Mouse (Mus musculus): ENCODE data around the gene Mefv.

Mefv gene

GRCm38 (mm10) chr16:3717980-3718379 is at the start of gene Mefv:
Gene Mefv, minus strand, starts transcription at chr16:3718097.
- DNase-seq, result no peak

- DNase-seq, result no peak
These were observed 31.1 kb upstream of the Mefv start for GRCm38 (mm10) chr16:3748976-3749375.

DNA sequence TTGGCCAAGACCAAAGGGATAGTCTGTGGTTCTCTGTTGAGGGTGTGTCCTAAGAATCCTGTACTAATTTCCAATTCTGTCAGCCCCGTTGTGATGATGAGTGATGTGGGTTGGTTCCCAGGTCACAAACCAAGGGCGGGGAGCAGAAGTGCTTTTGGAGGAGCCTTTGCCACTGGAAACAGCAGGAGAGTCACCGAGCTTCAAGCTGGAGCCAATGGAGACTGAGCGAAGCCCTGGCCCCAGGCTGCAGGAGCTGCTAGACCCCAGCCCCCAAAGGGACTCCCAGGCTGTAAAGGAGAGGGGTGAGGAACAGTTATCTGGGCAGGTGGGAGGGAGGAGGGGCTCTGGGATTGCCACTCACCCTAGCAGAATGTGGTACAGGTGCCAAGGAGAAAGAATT is 27.8 kb upstream of the Mefv start:
- peak; percentile 51 for DNase-seq

DNA sequence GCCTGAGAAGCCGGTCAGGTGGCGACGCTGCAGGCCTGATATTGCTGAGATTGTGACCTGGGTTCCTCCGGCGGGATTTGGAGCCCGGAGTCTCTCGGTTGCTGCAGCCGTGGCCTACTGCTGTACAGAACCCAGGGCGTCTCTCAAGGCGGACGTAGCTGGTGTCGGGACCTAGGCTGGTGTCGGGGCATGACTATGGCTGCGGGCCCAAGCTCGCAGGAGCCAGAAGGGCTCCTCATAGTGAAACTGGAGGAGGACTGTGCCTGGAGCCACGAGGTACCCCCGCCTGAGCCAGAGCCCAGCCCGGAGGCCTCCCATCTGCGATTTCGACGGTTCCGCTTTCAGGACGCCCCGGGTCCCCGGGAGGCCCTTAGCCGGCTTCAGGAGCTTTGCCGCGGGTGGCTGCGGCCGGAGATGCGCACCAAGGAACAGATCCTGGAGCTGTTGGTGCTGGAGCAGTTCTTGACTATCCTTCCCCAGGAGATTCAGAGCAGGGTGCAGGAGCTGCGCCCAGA is 26.3 kb upstream of the Mefv start:
- DNase-seq, result no peak

- peak; percentile 96 for DNase-seq
These were observed 25.7 kb upstream of the Mefv start, which contains the start of gene Zfp263 for GRCm38 (mm10) chr16:3743503-3744185. Gene Zfp263, plus strand, starts transcription at chr16:3744093.

DNA sequence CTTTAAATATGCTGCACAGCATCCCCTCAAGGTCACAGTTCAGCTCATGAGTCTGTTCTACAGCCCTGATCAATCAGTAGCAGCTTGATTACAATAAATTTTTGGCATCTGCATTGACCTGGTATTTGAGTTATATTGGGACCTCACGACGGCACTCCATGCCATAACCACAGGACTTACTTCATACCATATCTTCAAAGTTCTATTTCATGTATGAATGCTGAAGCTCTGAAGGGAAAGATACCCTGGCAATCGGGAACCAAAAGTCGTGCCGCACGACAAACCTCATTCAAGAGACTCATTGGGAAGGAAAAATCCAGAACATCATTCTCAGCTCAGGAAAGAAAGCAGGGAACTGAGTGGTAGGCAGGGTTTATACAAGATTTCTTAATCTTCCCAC is 24.6 kb upstream of the Mefv start:
- peak; percentile 41 for DNase-seq

DNA sequence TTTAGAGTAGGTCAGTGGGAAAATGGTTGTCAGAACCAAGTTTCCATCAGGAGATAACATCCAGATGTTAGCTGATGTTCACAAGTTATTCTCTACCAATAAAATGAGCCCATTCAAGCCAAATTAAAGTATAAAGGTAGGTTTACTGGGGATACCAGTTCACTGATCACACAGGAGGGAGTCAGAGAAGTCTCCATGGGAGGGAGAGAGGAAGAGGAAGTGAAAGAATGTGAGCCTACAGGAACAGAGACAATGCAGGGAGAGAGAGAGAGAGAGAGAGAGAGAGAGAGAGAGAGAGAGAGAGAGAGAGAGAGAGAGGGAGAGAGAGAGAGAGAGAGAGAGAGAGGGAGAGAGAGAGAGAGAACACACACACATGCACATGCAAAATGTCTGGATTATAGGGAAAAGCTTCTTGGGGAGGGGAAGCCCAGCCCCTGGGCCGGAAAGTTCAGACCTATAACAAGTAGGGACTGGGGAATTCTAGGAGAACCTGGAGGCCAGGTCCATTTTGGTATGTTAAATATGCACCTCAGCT is 15.4 kb upstream of the Mefv start:
- no peak for DNase-seq

GRCm38 (mm10) chr16:3732612-3733011 is 14.7 kb upstream of the Mefv start:
- no peak for DNase-seq

DNA sequence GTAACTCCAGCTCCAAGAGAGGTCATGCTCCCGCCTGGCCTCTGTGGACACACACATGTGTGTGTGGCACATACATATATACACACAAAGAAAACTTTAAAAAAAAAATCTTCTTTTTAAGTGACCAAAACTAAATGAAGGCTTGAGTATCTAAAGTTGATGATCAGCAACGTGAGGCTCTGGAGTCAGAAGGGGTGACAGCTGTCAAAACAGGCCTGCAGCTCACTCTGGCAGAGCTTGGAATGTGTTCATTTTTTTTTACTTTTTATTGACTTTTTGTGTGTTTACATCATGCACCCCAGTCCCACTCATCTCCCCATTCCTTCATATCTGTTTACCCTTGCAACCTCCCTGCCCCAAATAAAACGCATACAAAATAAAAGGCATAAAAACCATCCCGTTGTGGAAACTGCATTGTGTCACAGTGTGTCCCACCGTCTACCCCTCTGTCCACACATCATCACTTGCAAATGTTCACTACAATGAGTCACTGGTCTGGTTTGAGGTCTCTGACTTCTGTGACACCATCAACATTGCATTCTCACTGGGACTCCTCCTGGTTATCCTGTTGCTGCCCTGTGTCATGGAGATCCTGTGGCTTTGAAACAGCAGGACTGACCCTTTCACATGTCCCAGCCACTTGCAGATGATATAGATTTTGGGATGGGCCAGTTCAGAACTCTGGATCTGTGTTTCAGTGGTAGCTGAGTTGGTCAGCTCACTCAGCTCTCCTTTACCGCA is 10.3 kb upstream of the Mefv start:
- no peak for DNase-seq

- no peak for DNase-seq
These were observed 5.3 kb upstream of the Mefv start for GRCm38 (mm10) chr16:3723231-3723630.

GRCm38 (mm10) chr16:3714731-3715130 is 3.2 kb downstream of the Mefv start:
- no peak for DNase-seq

DNA sequence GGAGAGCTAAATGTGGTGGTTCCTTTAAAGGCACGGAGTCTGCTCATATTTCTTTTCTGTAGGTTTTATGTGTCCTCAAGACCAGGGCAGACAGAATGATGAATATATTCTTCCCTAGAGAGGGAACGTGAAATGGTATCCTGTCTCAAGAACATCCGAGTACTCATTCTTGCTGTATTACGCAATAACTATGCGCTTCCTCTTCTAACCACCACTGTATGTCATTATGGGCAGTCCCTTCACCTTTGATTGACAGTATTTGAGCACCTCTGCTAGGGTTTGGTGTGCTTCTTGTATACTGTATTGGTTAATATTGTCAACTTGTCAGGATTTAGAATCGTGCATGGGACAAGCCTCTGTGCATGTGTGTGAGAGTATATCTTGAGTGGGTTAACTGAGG is 11.2 kb downstream of the Mefv start:
- DNase-seq, result no peak

DNA sequence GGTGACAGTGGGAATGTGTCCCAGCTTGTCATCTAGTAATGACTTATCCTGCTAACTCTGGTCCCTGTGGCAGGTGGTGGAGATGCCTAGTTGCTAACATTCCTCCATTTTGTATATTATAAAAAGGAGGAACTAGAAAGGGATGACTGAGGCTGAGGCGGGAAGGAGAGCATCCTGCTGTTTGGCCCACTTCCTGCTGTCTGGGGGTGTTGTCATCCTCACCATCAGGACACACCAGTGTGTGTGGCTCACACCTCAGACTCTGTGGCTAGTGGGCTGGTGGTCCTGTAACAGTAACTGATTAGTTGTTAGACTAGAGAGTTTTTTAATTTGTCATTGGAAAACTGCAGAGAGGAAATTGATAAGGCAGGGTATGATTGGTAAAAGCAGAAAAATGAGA is 17.0 kb downstream of the Mefv start:
- no peak for DNase-seq

- DNase-seq, result no peak
These were observed 18.6 kb downstream of the Mefv start for GRCm38 (mm10) chr16:3699281-3699680.

- peak; percentile 5 for DNase-seq
These were observed 28.3 kb downstream of the Mefv start for GRCm38 (mm10) chr16:3689608-3690007.

Measured in cerebellum, adult 9-11 months (tissue).